Mouse (Mus musculus) testis, postnatal 14 days (tissue): ENCODE measurements at regions not wholly inside any gene's neighbourhood (a gene's known extent, or its start where the extent isn't known, plus 50 kb on each side); places are given as distances from the start of the nearest gene placed in this dataset.

Experiments
- DNase-seq: peaks from one replicate; pipeline ENCODE4 v3.0.0; 2021; ENCODE audit warnings: low spot score

DNA sequence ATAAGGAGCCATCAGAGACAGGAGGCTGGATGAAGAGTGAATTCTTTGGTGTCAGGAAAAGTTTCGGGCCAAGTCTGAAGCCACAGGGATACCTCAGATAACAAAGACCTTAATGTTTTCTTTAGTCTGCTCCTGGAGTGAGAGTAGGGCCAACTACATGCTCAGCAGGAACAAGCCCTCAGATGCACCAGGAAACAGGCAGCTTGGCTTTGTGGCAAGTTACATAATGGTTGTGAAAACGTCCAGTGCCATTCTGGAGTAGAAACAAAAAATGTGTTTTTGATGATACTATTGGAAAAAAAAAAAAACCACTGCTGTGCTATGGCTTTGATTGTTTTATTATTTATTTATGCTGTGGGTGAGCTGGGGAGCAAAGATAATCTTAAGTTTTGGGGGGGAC, 452.2 kb upstream of the Mon1b start:
- no peak for DNase-seq

DNA sequence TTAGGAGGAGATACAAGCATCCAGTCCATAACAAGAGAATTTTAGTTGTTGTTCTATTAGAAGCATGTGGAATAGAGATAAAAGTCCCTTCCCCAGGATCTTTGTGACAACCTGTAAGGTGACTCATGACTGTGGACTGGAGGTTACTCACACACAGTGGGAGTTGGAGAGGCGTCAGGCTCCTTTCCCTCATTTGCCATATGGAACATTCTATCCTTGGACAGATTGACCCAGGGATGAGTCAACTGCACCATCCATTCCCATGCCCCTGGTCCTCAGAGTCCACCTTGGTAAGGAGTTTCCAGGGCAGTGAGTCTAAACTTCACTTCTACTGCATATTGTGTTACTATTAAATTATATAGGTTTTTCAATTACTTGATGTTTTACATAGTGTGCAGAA, 444.9 kb upstream of the Mon1b start:
- DNase-seq, result no peak

GRCm38 (mm10) chr8:113191537-113191936, 443.9 kb upstream of the Mon1b start:
- no peak for DNase-seq
